Mouse (Mus musculus): ENCODE data around the gene Pik3r5.

Gene Pik3r5

DNA sequence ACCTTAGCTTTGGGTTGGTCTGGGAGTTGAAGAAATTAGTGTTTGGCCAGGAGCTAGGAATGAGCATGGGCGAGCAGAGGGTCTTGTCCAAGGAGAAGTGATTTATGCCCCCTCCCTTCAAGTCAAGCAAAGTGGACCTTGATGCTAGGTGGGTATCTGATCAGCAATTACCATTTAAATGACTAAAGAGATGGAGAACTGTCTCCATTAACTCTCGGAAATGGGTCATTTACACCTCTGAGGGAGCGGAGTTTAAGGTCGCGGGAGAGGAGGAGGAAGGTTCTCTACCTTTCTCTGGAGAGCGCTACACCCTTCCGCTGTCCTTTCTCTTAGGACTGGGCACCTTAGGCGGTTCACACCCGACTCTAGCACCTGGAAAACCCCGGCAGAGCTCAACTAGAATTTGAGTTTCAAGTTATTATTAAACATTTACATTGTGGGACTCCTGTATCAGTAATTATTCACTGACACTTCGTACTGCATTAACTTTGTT, 31.1 kb upstream of the Pik3r5 start, which contains the start of gene Ntn1:
Ntn1 (minus strand) TSS at position 97 of the 493 bp plus-strand sequence.
- DNase-seq (ENCODE audit: low read depth, low spot score) = no peak

DNA sequence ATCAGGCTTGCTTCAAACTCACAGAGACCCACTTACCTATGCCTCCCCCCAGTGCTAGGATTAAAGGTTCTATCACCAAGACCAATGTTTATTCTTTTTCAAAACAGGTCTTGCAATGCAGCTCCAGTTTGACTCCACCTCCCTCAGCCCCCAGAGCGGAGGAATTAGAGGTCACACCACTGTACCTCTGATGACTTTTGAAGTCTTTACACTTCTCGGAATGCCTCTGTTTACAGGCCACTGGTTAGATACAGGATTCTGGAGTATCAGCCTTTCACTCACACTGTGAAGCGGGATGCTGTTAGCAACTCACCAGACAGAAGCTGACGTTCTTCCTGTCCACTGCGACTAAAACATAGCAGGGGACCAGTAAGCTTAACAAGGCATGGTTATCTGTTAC, 30.5 kb upstream of the Pik3r5 start:
- no peak for DNase-seq (ENCODE audit: low read depth, low spot score)

DNA sequence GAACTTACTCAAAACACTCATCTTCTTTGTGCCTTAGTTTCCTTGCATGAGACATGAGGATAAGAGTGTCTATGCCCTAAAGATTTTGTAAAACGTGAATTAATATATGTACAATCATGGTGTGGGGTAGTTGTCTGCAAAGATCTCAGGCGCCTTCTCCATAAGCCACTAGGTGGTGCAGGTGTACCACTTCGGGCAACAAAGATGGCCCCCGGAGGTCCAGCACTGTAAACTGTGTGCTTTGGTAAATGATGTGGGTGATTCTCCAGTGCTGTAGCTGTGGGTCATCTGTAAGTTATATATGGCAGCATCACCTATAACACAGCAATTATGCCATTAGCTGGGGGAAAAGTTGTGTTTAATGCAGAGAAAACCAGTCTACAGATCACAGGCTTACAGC, 27.7 kb upstream of the Pik3r5 start:
- DNase-seq (ENCODE audit: low read depth, low spot score) = no peak

DNA sequence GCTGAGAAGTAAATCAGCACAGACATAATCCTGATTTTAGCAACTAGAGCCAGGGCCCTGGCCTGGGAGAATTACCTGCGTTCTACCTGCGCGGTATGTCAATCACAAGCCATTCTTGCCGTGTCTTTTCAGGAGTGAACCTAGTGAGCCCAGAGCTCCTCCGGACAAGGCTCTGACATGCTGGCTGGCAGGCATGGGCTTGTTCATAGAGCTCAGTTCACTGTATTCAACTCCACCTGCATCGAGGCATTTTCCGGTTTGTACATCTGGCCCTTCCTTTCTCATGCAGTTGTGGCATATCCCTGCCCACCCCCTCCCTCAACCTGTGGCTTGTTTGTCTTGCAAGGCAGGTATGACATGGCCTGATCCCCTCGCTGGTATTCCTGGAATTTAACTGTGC, 26.3 kb upstream of the Pik3r5 start:
- no peak for DNase-seq (ENCODE audit: low read depth, low spot score)

DNA sequence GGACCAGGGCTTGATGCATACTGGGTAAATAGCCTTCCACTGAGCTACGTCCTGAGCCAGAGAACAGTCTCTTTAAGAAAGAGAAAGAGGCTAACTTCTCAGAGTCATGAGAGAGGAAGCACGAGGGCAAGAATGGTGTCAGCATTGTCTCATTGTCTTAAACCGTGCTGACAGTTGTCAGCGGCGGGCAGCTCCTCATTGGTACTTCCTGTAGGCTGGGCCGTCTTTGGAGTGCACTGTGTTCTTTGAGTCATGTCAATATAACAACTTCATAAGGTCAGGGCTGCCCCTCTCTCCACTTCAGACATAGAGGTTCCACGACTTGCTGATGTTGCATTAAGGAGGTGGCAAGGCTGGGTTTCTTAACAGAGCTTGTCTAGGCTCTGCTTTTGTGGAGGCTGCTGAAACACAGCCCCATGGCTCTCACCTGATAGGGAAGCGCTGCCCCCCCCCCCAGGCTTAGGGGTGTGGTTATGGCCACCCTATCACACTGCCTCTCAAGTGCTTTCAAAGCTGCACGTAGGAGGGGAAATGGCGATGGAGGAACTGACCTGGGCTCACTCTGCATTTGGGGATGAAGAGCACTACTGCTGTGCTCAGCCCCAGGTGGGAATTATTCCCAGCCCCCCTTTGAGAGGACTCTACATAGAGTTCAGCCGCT, 24.5 kb upstream of the Pik3r5 start:
- DNase-seq (ENCODE audit: low read depth, low spot score) = no peak

DNA sequence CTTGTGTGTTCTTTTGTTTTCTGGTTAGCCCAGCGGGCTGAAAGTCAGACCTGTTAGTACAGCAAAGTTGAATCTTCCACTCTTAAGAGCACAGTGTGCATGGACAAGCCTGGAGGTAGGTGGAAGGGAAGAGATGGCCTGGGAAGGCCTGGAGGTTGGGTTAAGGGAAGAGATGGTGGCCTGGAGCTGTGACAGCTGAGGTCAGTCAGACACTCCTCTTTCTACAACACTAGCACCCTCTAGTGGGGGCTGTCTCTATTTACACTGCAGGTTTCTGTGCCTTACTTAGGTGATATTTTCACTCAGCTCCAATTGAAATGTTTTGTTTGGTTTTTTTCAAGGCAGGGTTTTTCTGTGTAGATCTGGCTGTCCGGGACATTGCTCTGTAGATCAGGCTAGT, 23.8 kb upstream of the Pik3r5 start:
- no peak for DNase-seq (ENCODE audit: low read depth, low spot score)

DNA sequence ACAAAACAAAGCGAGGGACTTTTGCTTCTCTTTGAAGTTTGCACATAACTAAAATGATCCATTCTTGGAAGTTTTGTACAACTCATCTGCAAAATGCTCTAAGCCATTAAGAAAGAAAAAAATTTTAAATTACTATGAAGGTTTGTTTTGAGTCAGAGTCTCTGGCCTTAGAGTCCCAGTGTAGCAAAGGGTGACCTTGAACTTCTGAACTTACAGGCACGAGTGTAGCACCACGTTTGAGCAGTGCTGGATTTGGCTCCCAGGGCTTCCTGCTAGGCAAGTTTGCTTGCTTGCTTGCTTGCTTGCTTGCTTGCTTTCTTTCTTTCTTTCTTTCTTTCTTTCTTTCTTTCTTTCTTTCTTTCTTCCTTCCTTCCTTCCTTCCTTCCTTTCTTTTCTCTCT, 14.9 kb upstream of the Pik3r5 start:
- no peak for DNase-seq (ENCODE audit: low read depth, low spot score)

DNA sequence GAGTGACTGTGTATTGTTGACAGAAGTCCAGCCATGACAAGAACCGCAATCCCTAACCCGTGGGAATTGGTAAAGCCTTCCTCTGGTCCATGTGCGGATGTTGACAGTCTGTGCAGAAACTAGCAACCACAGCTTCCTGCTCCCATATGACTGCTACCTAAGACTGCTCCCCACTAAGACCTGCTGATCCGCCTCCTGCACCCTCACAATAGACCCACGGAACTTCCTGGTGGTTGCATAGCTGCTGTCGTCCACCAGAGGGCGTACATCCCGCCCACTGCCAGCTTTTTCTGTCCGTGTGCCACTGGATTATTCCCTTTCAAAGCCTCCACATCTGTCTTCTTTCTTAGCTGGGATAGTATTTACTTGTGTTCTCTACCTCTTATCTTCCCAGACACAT, 14.1 kb upstream of the Pik3r5 start:
- DNase-seq (ENCODE audit: low read depth, low spot score) = no peak

DNA sequence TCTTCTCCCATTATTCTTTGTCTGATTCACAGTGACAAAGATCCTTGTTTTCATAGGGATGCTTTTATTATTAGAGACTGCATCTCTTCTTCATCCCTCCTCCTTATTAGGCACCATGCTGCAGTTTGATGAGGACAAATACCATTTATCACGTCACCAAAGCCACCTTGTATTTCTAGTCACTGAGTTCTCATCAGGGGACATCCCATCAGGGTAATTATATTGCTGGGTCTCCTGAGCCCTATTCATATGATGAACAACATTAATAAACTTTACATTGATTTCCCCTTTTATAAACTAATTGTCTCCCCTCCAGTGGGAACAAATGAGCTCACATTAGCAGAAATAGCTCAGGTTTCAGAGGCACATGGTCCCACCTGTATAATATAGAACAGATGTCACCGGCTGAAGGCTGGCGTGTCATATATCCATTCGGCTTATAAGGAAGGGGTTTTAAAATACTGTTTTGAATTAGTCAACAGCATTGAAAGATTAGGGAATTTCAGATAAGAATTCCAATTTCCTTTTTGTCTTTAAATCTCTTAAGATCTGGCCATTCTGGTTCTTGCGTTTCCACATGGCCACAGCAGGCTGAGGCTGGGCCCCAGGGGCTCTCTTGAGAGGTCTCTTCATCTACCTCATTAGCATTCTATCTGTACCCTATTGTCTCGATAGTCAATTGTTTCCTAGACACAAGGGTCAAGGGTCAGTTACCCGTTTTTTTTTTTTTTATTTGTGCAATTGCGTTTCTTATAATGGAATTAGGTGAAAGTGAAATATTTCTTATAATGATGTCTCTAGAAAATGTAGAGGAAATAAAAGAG, 6.2 kb upstream of the Pik3r5 start:
- no peak for DNase-seq (ENCODE audit: low read depth, low spot score)

DNA sequence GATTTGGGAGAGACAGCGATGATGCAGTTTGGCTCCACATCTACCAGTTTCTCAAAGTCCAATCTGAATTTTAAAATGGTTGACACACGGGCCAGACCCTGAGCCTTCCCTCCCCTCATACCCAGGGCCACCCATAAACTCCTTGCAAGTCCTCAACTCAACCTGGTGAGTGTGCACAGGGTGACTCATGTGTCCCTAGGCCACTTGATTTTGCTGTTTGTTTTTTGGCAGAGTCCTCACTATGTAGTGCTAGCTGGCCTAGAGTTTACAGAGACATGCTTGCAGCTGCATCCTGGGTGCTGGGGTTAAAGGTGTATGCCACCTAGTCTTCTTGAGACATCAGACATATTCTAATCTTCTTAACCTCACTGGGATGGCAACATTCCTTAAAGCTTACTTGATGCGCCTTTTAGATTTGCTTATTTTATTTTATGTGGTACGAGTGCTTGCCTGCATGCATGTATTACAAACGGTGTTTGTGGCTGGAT, 4.8 kb upstream of the Pik3r5 start:
- DNase-seq (ENCODE audit: low read depth, low spot score) = no peak

DNA sequence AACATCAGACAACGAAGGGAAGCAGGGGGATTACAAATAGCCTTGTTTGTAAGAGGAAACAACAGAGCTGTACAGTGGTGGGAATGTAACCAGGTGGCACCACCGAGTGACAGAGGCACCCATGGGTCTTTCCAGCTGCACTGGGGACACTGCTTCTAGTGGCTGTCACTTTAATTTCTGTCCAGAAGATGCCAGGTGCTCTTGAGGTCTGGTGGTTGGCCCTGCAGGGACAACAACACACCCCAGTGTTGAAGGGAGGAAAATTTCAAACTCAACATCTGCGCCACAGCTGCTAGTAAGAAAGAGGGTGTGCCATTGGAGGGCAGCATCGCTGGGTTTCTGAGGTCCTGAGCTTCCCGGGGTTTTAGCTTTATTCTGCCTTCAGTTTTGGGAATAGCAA, 1.3 kb upstream of the Pik3r5 start:
- no peak for DNase-seq (ENCODE audit: low read depth, low spot score)

DNA sequence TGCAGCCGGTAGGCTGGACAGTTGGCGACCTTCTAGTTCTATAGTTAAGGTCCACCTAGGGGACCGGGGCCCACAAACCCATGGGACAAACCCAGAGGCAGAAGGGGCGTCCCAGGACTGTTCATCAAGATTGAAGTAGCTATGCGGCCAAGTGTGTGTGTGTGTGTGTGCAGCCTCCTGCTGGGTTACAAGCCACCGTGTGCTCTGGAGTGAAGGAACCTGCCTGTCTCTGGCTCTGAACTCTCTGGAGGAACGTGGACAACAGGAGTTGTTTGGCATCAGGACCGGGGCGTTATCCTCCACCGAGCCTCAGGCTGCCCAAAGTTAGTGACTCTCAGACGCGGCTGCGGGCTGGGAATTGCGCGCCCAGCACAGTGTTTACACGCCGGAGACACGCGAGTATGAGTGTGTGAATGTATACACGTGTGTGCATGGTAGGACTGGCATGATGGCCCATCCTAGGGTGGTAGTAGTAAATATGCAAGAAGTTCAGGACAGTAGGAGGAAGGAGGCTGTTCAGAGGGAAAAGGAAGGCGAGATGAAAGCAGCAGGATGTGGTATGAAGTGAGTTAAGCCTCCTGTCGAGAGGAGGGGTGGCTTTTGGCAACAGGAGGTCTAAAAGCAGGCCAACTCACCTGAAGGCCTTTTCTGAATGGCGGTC, 570 bp downstream of the Pik3r5 start:
- no peak for DNase-seq (ENCODE audit: low read depth, low spot score)

DNA sequence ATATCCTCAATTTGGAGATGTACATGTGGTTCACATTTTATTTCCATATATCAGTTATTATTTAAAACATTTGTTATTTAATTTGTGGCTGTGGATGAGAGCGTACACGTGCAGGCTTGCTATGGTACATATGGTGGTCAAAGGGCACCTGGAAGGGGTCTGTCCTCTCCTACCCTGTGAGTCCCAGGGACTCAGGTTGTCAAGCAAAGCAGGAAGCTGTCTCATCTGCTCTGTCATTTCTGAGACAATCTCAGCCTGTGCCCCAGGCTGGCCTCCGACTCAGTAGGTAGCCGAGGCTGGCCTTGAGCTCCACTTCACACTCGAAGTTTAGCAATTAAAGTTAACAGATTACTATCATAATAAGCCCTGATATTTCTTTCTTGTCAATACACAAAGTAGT, 1.6 kb downstream of the Pik3r5 start:
- DNase-seq (ENCODE audit: low read depth, low spot score) = no peak

DNA sequence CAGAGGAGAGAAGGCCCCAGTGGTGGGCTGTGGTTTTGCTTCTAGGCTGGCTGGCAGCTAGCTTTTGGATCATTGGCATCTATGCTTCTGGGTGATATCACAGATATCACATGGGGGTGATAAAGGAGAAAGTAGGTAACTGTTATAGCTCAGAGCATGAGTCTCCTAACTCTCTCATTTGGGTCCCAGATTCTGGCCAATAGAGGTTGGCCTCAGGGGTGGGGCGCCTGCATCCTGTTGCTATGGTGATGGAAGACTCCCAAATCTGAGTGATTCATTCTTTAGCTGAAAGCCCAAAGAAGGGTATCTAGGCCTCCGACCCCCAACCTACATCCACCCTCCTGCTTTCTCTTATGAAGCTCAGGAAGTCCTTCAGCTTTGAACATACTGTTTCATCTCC, 2.8 kb downstream of the Pik3r5 start:
- DNase-seq (ENCODE audit: low read depth, low spot score) = no peak

DNA sequence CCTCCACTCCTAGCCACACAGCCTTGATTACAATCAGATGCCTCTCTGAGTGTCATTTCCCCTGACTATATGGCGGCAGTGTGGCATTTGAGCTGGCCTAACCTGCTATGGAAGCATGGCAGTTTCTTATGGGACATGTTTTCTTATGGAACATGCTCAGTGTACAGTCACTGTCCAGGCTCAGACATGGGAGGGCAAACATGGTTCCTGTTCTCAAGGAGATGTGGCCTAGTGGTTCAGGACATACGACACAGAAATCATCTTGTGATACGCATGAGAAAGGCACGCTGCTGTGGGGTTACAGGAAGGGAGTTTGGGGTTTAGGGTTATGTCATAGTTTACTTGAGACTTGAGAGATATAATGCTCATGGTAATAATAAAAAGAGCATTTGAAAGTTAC, 3.7 kb downstream of the Pik3r5 start:
- DNase-seq (ENCODE audit: low read depth, low spot score) = no peak

DNA sequence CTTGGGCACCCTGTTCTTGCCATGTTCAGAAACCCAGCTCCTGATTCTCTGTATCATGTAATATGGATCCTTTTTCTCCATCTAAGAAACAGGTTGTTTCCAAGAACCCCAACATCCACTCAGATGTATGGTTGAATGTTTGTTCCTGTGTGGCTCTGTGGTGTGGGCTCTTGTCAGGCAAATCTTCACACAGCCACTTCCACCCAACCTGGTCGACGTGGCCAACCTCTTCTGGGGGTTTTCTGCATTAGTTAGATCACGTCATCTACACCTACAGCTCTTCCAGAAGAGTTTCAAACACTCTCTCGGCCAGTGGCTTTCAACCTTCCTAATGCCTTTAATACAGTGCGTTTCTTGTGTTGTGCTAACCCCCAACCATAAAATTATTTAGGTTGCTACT, 4.5 kb downstream of the Pik3r5 start:
- no peak for DNase-seq (ENCODE audit: low read depth, low spot score)

DNA sequence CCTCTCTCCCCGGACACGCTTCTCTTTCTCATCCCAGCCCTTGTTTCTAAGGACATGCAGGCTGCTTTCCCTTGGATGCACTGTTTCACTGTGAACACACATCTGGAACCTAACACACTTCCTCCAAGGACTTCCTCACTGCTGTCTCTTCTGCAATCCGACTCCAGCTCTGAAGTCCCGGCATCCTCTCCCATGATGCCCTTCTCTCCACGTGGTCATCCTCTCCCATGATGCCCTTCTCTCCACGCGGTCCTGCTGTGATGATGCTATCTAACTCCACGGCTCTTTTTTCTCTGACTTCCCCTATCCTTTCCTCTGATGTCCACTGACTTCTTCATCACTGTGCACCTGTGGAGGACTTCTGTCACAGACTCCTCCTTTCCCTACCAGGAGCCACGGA, 8.2 kb downstream of the Pik3r5 start:
- no peak for DNase-seq (ENCODE audit: low read depth, low spot score)

DNA sequence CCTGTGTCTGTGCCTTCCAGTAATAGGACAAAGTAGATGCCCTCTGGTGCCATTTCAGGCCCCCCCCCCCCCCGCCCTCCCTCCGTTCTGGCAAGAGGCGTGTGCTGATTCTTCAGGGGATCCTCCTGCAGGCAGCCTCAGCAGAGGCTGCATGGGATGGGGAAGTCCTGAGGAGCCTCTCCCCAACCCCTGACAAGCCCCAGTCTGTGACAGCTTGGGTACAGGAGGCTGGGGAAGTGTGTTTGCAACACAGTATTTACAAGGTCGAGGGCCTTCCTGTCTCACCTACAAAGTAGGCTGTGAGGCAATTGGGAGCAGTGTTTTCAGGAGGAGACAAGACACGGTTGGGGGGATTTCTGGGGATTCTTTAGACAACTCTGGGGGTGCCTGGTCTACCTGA, 9.0 kb downstream of the Pik3r5 start:
- DNase-seq (ENCODE audit: low read depth, low spot score) = no peak

DNA sequence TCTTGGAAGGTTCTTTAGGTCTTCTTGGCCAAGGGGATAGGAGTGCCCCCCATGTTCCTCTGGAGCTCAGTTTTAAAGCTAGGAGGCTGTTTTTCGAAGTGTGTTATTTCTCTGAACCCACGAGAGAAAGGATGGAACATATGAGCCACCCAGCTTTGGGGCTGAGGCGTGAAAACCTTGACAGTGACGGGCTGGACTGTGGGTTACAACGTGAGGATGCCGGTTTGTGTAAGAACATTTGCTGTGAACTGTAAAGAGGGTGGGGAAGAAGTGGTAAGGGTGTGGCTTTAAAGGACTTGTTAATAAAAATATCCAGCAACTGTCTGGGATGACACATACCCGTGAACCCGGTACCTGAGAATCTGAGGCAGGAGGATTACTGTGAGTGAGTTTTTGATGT, 10.4 kb downstream of the Pik3r5 start:
- no peak for DNase-seq (ENCODE audit: low read depth, low spot score)

DNA sequence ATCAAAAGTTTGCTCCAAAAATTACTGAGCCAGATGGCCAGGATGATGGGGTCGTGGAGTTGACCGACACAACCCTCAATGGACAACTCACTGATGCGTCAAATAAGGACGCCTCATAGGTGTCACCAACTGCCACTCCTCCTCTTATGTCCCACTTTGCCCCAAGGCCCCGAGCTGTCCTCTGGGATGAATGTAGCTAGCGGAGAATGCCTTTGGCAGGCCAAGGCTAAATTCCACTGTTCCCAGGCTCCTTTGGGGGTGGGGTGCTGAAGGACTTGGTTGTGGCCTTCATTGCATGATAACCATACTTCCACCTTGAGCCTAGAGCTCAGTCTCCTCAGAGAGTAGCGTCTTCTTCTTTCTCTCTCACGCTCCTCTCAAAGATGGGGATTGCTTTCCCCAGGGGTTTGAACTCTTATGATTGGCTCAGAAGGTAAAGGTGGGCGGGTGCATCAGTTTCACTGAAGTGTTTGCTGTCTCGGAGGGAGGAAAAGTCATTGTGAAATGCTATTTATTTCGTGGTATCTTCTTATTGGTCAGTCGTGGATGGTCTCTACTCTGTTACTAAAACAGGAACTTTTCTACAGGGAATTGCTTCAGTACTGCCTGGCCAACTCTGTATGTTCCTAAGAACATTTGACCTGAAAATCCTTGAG, 11.2 kb downstream of the Pik3r5 start:
- DNase-seq (ENCODE audit: low read depth, low spot score) = no peak

DNA sequence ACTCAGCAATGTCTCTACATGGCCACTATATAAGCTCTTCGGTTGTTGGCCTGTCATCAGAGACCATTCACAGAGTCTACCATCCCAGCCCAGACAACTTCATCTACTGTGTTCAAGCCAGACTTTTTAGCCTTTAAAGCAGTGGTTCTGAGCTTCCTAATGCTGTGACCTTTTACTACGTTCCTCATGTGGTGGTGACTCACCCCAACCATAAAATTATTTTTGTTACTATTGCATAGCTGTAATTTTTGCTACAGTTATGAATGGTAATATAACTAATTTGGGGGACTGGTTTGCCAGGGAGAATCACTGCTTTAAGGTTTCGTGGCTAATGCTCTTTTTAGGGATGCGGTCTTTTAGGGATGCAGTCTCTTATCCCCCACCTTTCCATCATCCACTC, 14.0 kb downstream of the Pik3r5 start:
- no peak for DNase-seq (ENCODE audit: low read depth, low spot score)

DNA sequence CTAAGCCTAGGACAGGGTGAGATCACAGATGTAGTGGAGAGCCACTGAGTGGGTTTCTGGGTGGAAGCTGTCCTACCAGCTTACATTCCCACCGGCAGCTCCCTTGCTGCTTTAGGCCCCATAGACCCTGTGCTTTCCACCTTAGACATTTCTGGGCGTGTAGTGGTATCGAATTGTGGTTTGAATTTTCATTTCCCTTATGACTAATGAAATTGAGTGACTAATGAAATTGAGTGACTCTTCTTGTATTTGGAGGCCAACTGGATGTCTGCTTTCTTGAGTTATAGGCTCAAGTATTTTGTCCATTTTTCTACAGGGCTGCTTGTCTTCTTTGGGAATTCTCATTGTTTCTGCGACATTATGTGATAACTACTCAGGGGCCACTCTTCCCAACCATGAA, 14.6 kb downstream of the Pik3r5 start:
- DNase-seq (ENCODE audit: low read depth, low spot score) = no peak

Measured in embryo, embryonic 11.5 days (tissue).